Mouse (Mus musculus): ENCODE data around the gene Ube2d2b.
A peak's percentile ranks its signal among the peaks of the same experiment; 100 is the strongest.

The Ube2d2b gene

DNA sequence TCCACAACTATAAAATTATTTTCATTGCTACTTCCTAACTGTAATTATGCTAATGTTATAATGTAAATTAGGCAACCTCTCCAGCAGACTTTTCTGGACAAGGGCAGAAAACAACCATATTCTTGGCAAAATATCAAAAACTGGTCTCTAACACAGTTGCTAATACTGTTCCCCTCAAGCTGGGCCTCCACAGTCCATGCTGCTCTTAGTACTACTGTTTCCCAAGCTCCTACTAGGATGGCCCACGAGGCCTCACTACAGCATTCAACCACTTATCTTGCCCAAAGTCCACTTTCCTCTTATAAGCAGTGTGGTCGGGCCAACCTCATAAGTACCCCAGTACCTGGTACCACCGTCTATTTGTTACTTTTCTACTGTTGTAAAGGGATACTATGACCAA is 24.7 kb downstream of the Ube2d2b start:
- DNase-seq (ENCODE audit: low read depth, low spot score), result no peak

GRCm38 (mm10) chr5:107855546-107855945 is 25.6 kb downstream of the Ube2d2b start:
- no peak for DNase-seq (ENCODE audit: low read depth, low spot score)

DNA sequence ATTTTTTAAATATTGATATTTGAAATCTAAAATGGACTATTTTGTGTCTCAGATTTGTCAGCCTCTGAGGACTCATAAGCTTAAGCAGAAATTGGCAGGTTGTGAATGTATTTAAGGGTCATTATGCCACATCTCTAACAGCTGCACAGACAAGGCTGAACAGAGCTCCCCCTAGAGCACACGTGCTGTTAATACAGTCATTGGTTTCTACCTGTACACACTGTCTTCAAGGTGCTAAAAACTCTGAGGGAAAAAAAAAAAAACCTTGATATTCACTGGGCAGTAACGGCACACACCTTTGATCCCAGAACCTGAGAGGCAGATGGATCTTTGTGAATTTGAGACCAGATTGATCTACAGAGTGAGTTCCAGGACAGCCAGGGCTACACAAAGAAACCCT is 29.1 kb downstream of the Ube2d2b start:
- DNase-seq (ENCODE audit: low read depth, low spot score), result no peak

GRCm38 (mm10) chr5:107863971-107864370 is 34.1 kb downstream of the Ube2d2b start:
- DNase-seq (ENCODE audit: low read depth, low spot score), result no peak

- no peak for DNase-seq (ENCODE audit: low read depth, low spot score)
Observed at GRCm38 (mm10) chr5:107866127-107867126, 36.5 kb downstream of the Ube2d2b start.

DNA sequence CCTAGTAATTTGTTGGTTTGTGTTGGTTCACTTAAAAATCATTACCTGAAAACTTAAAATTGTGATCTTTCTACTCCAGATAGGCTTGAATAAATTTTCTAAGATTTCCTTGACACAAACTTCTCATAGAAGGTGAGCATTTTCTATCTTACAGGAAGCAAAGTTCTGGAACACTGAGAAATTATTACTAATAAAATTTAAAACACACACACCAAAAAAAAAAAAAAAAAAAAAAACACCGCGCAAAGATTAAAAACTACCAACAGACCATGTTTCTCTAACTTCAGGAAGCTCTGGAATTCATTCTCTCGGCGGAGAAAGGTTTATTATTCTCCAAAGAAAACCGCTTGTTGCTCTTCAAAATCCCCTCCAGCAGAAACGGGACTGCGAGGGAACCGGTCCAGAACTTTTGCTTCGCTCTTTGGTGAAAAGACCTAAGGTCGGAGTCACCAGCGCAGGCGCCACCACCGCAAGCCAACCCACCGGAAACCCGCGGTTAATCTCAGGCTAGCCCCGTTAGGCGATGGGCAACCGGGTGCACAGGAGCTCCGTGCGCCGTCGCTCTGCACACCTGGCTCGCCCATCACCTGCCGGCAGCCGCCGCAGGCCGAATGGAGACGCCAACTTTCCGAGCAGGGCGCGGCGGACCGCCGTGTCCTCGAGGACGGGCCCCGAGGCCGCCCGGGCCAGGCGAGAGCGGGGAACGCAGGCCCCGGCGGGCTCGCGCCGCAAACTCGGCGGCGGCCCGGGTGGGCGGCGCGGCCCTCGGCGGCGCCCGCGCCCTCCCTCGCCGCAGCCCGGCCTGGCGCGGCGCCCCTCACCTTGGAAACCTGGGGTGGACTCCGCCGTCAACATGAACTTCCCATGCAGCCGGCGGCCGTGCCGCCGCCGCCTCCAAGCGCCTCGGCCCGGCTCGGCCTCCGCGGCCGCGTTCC is 38.3 kb downstream of the Ube2d2b start:
- no peak for DNase-seq (ENCODE audit: low read depth, low spot score)

DNA sequence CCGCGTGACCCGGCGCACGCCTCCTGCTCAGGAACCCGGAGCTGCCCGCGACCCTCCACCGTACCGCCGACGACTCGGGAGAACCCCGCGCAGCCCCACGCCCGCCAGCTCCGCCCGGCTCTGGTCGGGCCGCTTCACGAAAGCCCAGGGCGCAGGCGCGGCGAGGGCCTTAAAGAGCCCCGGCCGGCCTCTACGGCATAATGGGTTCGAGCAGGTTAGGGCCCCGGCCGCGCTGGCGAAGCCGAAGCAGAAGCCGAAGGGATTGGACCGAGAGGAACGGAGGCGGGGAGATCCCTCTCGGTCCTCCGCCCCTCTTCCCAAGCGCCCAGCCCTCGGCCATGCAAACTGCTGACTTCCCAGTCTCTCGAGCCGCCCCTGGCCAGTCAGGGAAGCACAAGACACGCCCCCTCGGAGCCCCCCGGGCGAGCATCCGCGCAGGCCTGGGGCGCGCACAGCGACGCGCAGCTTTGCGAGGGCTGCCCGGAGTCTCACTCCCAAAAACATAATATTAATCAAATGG is 39.1 kb downstream of the Ube2d2b start:
- peak; percentile 70 for DNase-seq (ENCODE audit: low read depth, low spot score)

GRCm38 (mm10) chr5:107869701-107870100 is 39.8 kb downstream of the Ube2d2b start:
- no peak for DNase-seq (ENCODE audit: low read depth, low spot score)

DNA sequence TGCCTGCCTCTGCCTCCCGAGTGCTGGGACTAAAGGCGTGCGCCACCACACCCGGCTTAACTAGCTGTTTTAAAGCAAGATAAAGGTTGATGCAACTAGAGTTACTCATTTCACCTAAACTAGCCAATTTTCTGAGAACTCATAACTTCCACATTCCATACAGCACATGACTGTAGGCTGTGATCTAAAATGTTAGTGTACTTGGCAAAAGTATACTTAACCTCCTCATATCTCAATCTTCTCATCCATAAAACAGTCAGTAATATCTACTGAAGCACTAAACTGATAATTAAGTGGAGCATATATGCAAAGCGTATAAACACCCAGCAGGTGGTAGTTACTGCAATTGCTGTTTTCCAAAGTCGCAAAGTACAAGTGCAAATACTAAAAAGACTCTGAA is 43.4 kb downstream of the Ube2d2b start:
- no peak for DNase-seq (ENCODE audit: low read depth, low spot score)

GRCm38 (mm10) chr5:107873886-107874302 is 44.0 kb downstream of the Ube2d2b start:
- peak; percentile 34 for DNase-seq (ENCODE audit: low read depth, low spot score)

DNA sequence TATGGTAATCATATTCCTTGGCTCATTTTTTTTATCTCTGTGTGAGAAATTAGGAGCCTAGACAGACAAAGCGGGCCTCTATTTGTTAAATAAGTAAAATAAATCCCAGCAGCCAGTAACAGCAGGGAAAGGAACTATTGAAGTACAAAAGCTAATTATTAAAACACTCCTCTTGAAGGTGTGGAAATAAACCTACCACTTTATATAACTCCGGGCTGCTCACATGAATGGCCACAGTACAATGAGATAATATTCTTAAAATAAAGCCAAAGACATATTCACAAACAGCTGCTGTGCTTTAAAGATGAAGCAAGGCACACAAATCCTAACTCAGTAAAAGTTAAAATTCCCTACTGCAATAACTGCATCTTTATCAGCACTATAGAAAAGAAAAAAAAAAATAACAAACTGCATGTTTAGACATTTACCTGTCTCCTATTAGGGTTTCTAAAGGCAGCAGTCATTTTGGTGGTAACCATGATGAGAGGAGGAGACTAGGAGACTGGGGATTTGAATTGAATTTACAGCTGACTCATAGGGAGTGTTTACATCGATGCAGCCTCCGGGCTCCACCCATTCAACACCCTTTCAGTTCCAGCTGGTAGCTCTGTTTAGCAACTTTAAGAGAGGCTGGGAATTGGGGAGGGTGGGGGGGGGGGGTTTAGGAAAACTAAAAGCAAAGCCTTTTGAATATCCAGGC is 44.8 kb downstream of the Ube2d2b start, which contains the start of gene Evi5:
Gene Evi5, minus strand, starts transcription at position 547 of the 700 bp plus-strand sequence.
- DNase-seq (ENCODE audit: low read depth, low spot score), result peak; percentile 38

GRCm38 (mm10) chr5:107875261-107875611 is 45.3 kb downstream of the Ube2d2b start:
- DNase-seq (ENCODE audit: low read depth, low spot score), result no peak

- no peak for DNase-seq (ENCODE audit: low read depth, low spot score)
Observed at GRCm38 (mm10) chr5:107877053-107877452, 47.2 kb downstream of the Ube2d2b start.

GRCm38 (mm10) chr5:107880710-107881109 is 50.8 kb downstream of the Ube2d2b start:
- DNase-seq (ENCODE audit: low read depth, low spot score), result no peak
